Mouse (Mus musculus) stomach, embryonic 15.5 days (tissue): ENCODE data around the gene Hexim2. TPM values are rescaled to one million over a fixed set of nuclear protein-coding genes. Genes with fewer than 3 reads are reported as not detected.

Experiments
- ATAC-seq: fragments of 200-750 bp; cut with Nextera tagmentation; 2 replicates; pipeline ENCODE4 v1.8.0; 2017; ENCODE audit warnings: low read depth, moderate number of reproducible peaks, moderate TSS enrichment; ENCODE audit not compliant: insufficient read depth, low FRiP score
- H3K27ac ChIP-seq: fragments of 300-500 bp; sonication (generic); 2 replicates; pipeline ENCODE4 v1.5.1; 2015; ENCODE audit warnings: mild to moderate bottlenecking, inconsistent platforms
- H3K27me3 ChIP-seq: fragments of 300-500 bp; sonication (generic); replicated peaks from 2 replicates; pipeline ENCODE4 v1.6.1; 2015; ENCODE audit warnings: inconsistent platforms
- H3K36me3 ChIP-seq: fragments of 300-500 bp; sonication (generic); 2 replicates; pipeline ENCODE4 v1.6.1; 2015; ENCODE audit warnings: inconsistent platforms
- H3K4me1 ChIP-seq: fragments of 300-500 bp; sonication (generic); 2 replicates; pipeline ENCODE4 v1.6.1; 2015; ENCODE audit warnings: inconsistent platforms
- H3K4me2 ChIP-seq: fragments of 300-500 bp; sonication (generic); 2 replicates; pipeline ENCODE4 v1.6.1; 2015; ENCODE audit warnings: mild to moderate bottlenecking, inconsistent platforms
- H3K4me3 ChIP-seq: fragments of 300-500 bp; sonication (generic); replicated peaks from 2 replicates; pipeline ENCODE4 v1.5.1; 2015; ENCODE audit warnings: inconsistent platforms
- H3K9ac ChIP-seq: fragments of 300-500 bp; sonication (generic); 2 replicates; pipeline ENCODE4 v1.6.1; 2015; ENCODE audit warnings: inconsistent platforms
- H3K9me3 ChIP-seq: fragments of 300-500 bp; sonication (generic); 2 replicates; pipeline ENCODE4 v1.6.1; 2016; ENCODE audit warnings: inconsistent platforms
- WGBS: fragments of 180-500 bp; shearing (Covaris S2); methylation state at CpG from one replicate; pipeline ENCODE4 v1.1.7; 2015; 5-methylcytosine and 5-hydroxymethylcytosine counted together
- polyA plus RNA-seq: library from polyadenylated mRNA; unstranded; fragments of >200 nt; fragmentation: Nextera tagmentation; extraction: Ambion mirVana; gene quantifications from 2 replicates; pipeline ENCODE4 v1.2.1, GENCODE M21; 2015

Gene Hexim2
- polyA plus RNA-seq, 1 experiment from 2014 or later: 8.7 TPM

GRCm38 (mm10) chr11:103147766-103148165 lies 15.5 kb downstream of the Hexim2 start:
- Histone ChIP-seq H3K27me3 (no peaks in the 10 kb centered on the region), H3K36me3 (no peaks in the 10 kb centered on the region), H3K4me2 (no peak overlapping the region), H3K27ac (no peak overlapping the region), H3K9me3 (no peaks in the 10 kb centered on the region), H3K9ac (no peak overlapping the region), H3K4me1 (peaks cover 13% of the 10 kb centered on the region), H3K4me3 (no peak overlapping the region)
- WGBS: 58% methylated on average over 4 of the region's 4 CpGs
- ATAC-seq: no peak

- Histone ChIP-seq H3K9me3 (no peaks in the 10 kb centered on the region), H3K4me2 (no peak overlapping the region), H3K27ac (no peak overlapping the region), H3K36me3 (no peaks in the 10 kb centered on the region), H3K4me1 (peaks cover 3% of the 10 kb centered on the region), H3K4me3 (no peak overlapping the region), H3K27me3 (no peaks in the 10 kb centered on the region), H3K9ac (no peak overlapping the region)
- 88% methylated on average over 4 of the region's 4 CpGs for WGBS
- ATAC-seq: no peak
These were observed 17.5 kb downstream of the Hexim2 start for GRCm38 (mm10) chr11:103149771-103150170.

- peaks cover 7% of the 10 kb centered on the region for H3K4me1 ChIP-seq
- ATAC-seq: peak; percentile 93
- 2% methylated on average over 25 of the region's 25 CpGs for WGBS
- H3K4me3 ChIP-seq: peak overlapping the region; percentile 38
- H3K27ac ChIP-seq: peak overlapping the region; percentile 45
- H3K9me3 ChIP-seq: no peaks in the 10 kb centered on the region
- no peak overlapping the region for H3K9ac ChIP-seq
- H3K36me3 ChIP-seq: no peaks in the 10 kb centered on the region
- H3K4me2 ChIP-seq: peak overlapping the region; percentile 68
- H3K27me3 ChIP-seq: no peaks in the 10 kb centered on the region
These were observed 26.6 kb downstream of the Hexim2 start for GRCm38 (mm10) chr11:103158621-103159478.

- H3K9me3 ChIP-seq: no peaks in the 10 kb centered on the region
- no peak overlapping the region for H3K4me3 ChIP-seq
- no peak overlapping the region for H3K27ac ChIP-seq
- 86% methylated on average over 11 of the region's 11 CpGs for WGBS
- H3K36me3 ChIP-seq: no peaks in the 10 kb centered on the region
- peaks cover 11% of the 10 kb centered on the region for H3K4me1 ChIP-seq
- H3K27me3 ChIP-seq: no peaks in the 10 kb centered on the region
- no peak for ATAC-seq
- no peak overlapping the region for H3K4me2 ChIP-seq
- no peak overlapping the region for H3K9ac ChIP-seq
These were observed 28.5 kb downstream of the Hexim2 start for GRCm38 (mm10) chr11:103160738-103161137.

GRCm38 (mm10) chr11:103161449-103161848 lies 29.2 kb downstream of the Hexim2 start:
- no peak for ATAC-seq
- WGBS: 71% methylated on average over 7 of the region's 7 CpGs
- Histone ChIP-seq H3K9ac (no peak overlapping the region), H3K4me1 (peaks cover 11% of the 10 kb centered on the region), H3K27ac (no peak overlapping the region), H3K4me2 (no peak overlapping the region), H3K9me3 (no peaks in the 10 kb centered on the region), H3K36me3 (no peaks in the 10 kb centered on the region), H3K4me3 (no peak overlapping the region), H3K27me3 (no peaks in the 10 kb centered on the region)

- H3K4me3 ChIP-seq: no peak overlapping the region
- H3K9me3 ChIP-seq: no peaks in the 10 kb centered on the region
- no peak overlapping the region for H3K4me2 ChIP-seq
- no peaks in the 10 kb centered on the region for H3K36me3 ChIP-seq
- no peak for ATAC-seq
- H3K27ac ChIP-seq: no peak overlapping the region
- 86% methylated on average over 5 of the region's 5 CpGs for WGBS
- peaks cover 11% of the 10 kb centered on the region for H3K4me1 ChIP-seq
- H3K9ac ChIP-seq: no peak overlapping the region
- no peaks in the 10 kb centered on the region for H3K27me3 ChIP-seq
These were observed 29.9 kb downstream of the Hexim2 start for GRCm38 (mm10) chr11:103162132-103162531.

- no peak overlapping the region for H3K4me3 ChIP-seq
- 0 out of 2 replicates have a peak, but pooled peaks cover 4% of the 10 kb centered on the region for H3K4me1 ChIP-seq
- ATAC-seq: no peak
- no peak overlapping the region for H3K9ac ChIP-seq
- no peaks in the 10 kb centered on the region for H3K36me3 ChIP-seq
- no peak overlapping the region for H3K27ac ChIP-seq
- H3K4me2 ChIP-seq: peak overlapping the region; percentile 16; the same call in 1 of the 2 replicates
- peaks cover 6% of the 10 kb centered on the region; the same call in 1 of the 2 replicates for H3K27me3 ChIP-seq
- WGBS: 26% methylated on average over 10 of the region's 10 CpGs
- H3K9me3 ChIP-seq: no peaks in the 10 kb centered on the region
These were observed 32.2 kb downstream of the Hexim2 start for GRCm38 (mm10) chr11:103164391-103164790.

- Histone ChIP-seq H3K4me2 (no peak overlapping the region), H3K4me1 (peaks cover 13% of the 10 kb centered on the region), H3K27ac (no peak overlapping the region), H3K9me3 (no peaks in the 10 kb centered on the region), H3K9ac (no peak overlapping the region), H3K4me3 (no peak overlapping the region), H3K36me3 (no peaks in the 10 kb centered on the region), H3K27me3 (peaks cover 33% of the 10 kb centered on the region)
- no peak for ATAC-seq
- 27% methylated on average over 9 of the region's 9 CpGs for WGBS
These were observed 36.6 kb downstream of the Hexim2 start for GRCm38 (mm10) chr11:103168690-103169390.

- no peak for ATAC-seq
- Histone ChIP-seq H3K4me2 (no peak overlapping the region), H3K4me1 (peaks cover 9% of the 10 kb centered on the region), H3K27ac (no peak overlapping the region), H3K9ac (no peak overlapping the region), H3K9me3 (no peaks in the 10 kb centered on the region), H3K36me3 (no peaks in the 10 kb centered on the region), H3K4me3 (no peak overlapping the region), H3K27me3 (peaks cover 33% of the 10 kb centered on the region)
- WGBS: 81% methylated on average over 5 of the region's 5 CpGs
These were observed 37.4 kb downstream of the Hexim2 start for GRCm38 (mm10) chr11:103169664-103170063.

- Histone ChIP-seq H3K4me2 (peak overlapping the region; percentile 96), H3K4me1 (peaks cover 9% of the 10 kb centered on the region), H3K9ac (no peak overlapping the region), H3K36me3 (no peaks in the 10 kb centered on the region), H3K27ac (no peak overlapping the region), H3K27me3 (peaks cover 33% of the 10 kb centered on the region), H3K4me3 (peak overlapping the region; percentile 54; the same call in 1 of the 2 replicates), H3K9me3 (no peaks in the 10 kb centered on the region)
- 42% methylated on average over 3 of the region's 3 CpGs for WGBS
- ATAC-seq: no peak
These were observed 37.9 kb downstream of the Hexim2 start for GRCm38 (mm10) chr11:103170111-103170493.

- Histone ChIP-seq H3K9ac (peak within 1 kb of the TSS; percentile 39), H3K4me1 (peaks cover 9% of the 10 kb centered on the region), H3K9me3 (no peaks in the 10 kb centered on the region), H3K27me3 (peaks cover 33% of the 10 kb centered on the region), H3K4me3 (peak within 1 kb of the TSS; percentile 54), H3K4me2 (peak within 1 kb of the TSS; percentile 96), H3K27ac (no peak within 1 kb of the TSS), H3K36me3 (no peaks in the 10 kb centered on the region)
- WGBS: under 1% methylated on average over 81 of the region's 84 CpGs
- ATAC-seq: 0 out of 2 replicates have a peak, but pooled peaks have one; percentile 36
These were observed 38.5 kb downstream of the Hexim2 start, which contains the start of gene Fmnl1 for GRCm38 (mm10) chr11:103170494-103171285. Fmnl1 (plus strand) TSS chr11:103171107.
